In the genomic region with DNA sequence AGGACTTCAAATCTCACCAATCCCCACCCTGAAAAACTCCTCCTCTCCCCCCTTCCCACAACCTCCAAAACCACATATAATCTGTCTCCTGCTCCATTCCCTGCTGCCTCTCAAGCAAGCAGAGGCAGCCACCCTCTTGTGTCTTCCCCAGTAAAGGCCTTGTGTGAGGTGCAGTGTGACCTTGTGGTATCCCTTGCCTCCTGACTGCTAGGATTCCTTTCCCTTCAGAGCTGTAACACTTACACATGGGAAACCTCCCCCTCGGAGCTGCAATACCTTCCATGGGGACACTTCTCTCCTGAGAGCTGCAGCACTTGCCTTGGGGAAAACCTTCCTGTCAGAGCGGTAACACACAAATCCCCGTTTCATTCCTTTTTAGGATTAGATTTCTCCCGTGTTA, we compare ENCODE assay signal across 11 mouse cellular contexts.
DNase-seq lines count a peak whose midpoint lies in the region; ATAC-seq and TF ChIP-seq lines count a peak whose summit lies in the region.
"Had no signal": no experiment of that assay in that cellular context is flagged by ENCODE, and none has a peak within 500 bp of the region (broad histone marks: within the 10 kb centered on the region; RNA-seq: fewer than 3 reads in every experiment).

No protein-coding gene starts in this region.

- no peaks in the 10 kb centered on the region for H3K27me3 ChIP-seq in forebrain, embryonic 12.5 days
- no peaks in the 10 kb centered on the region for H3K27me3 ChIP-seq in forebrain, embryonic 10.5 days (ENCODE audit: poor library complexity, severe bottlenecking)
- no peaks in the 10 kb centered on the region for H3K27me3 ChIP-seq in heart, embryonic 10.5 days (ENCODE audit: insufficient read depth, poor library complexity, severe bottlenecking)
- no peaks in the 10 kb centered on the region for H3K27me3 ChIP-seq in heart, adult 2 months (ENCODE audit: control insufficient read depth, insufficient read depth, low read length)
- H3K27me3 ChIP-seq in Patski = no peaks in the 10 kb centered on the region
- H3K27me3 ChIP-seq: embryonic facial prominence, embryonic 12.5 days; forebrain, embryonic 13.5 days; forebrain, embryonic 15.5 days had no signal

- H3K4me1 ChIP-seq in forebrain, embryonic 12.5 days = peaks cover 3% of the 10 kb centered on the region; the same call in 1 of the 2 replicates
- H3K4me1 ChIP-seq in forebrain, embryonic 10.5 days = 0 out of 2 replicates have a peak, but pooled peaks cover 3% of the 10 kb centered on the region
- peaks cover 4% of the 10 kb centered on the region; the same call in 1 of the 2 replicates for H3K4me1 ChIP-seq in heart, embryonic 10.5 days
- no peaks in the 10 kb centered on the region for H3K4me1 ChIP-seq in heart, adult 2 months (ENCODE audit: control insufficient read depth, insufficient read depth, low read length)
- H3K4me1 ChIP-seq: embryonic facial prominence, embryonic 10.5 days; embryonic facial prominence, embryonic 12.5 days; forebrain, embryonic 15.5 days had no signal

- H3K9ac ChIP-seq in forebrain, embryonic 12.5 days = no peak overlapping the region
- no peak overlapping the region for H3K9ac ChIP-seq in heart, adult 2 months (ENCODE audit: low read depth, low read length)
- H3K9ac ChIP-seq: embryonic facial prominence, embryonic 12.5 days; forebrain, embryonic 13.5 days; forebrain, embryonic 15.5 days; forebrain, postnatal 0 days had no signal

- 0 out of 2 replicates have a peak overlapping the region, but pooled peaks have one; percentile 5 for H3K27ac ChIP-seq in forebrain, embryonic 12.5 days
- no peak overlapping the region for H3K27ac ChIP-seq in forebrain, embryonic 10.5 days
- H3K27ac ChIP-seq in heart, embryonic 10.5 days = peak overlapping the region; percentile 47; the same call in 1 of the 2 replicates
- no peak overlapping the region for H3K27ac ChIP-seq in heart, adult 2 months
- H3K27ac ChIP-seq: embryonic facial prominence, embryonic 10.5 days; embryonic facial prominence, embryonic 12.5 days; forebrain, embryonic 13.5 days; forebrain, embryonic 15.5 days had no signal

- TF ChIP-seq POLR2A in heart, adult 2 months (IDR thresholded peaks at IDR 0.05; ENCODE audit: insufficient read depth, low read depth, low read length) = no peak

- no peak for TF ChIP-seq CTCF in heart, adult 2 months (IDR thresholded peaks at IDR 0.05)
- no peak for TF ChIP-seq CTCF in Patski (IDR thresholded peaks at IDR 0.05)

- in situ Hi-C loops in Patski (cut with MboI; ENCODE audit: low pct_unique_long_range_greater_than_20kb) = no loop called here

- intact Hi-C loops in heart, adult 2 months (cut with DNase I) = no loop called here

- H3K79me2 ChIP-seq in heart, adult 2 months (replicated peaks; ENCODE audit: control insufficient read depth, insufficient read depth, low read length) = no peaks in the 10 kb centered on the region

- CTCF ChIA-PET in Patski (lab: Charles Lee) = interaction anchor here (0.8 to 2.1 kb wide), 8 partner anchors 8 to 139 kb away, joined by 3 to 7 read pairs (median 4); no protein-coding TSS in a partner anchor

- no peak overlapping the region for H3K4me2 ChIP-seq in forebrain, embryonic 12.5 days
- H3K4me2 ChIP-seq: embryonic facial prominence, embryonic 12.5 days; forebrain, embryonic 13.5 days; forebrain, embryonic 15.5 days had no signal

- H3K4me3 ChIP-seq in forebrain, embryonic 12.5 days (replicated peaks) = no peak overlapping the region
- no peak overlapping the region for H3K4me3 ChIP-seq in forebrain, embryonic 10.5 days
- H3K4me3 ChIP-seq in heart, embryonic 10.5 days = no peak overlapping the region
- H3K4me3 ChIP-seq in heart, adult 2 months = no peak overlapping the region
- H3K4me3 ChIP-seq: embryonic facial prominence, embryonic 10.5 days; embryonic facial prominence, embryonic 12.5 days; forebrain, embryonic 13.5 days; forebrain, embryonic 15.5 days had no signal

- peaks cover 33% of the 10 kb centered on the region for H3K36me3 ChIP-seq in forebrain, embryonic 12.5 days (replicated peaks)
- peaks cover 22% of the 10 kb centered on the region for H3K36me3 ChIP-seq in forebrain, embryonic 10.5 days (replicated peaks)
- H3K36me3 ChIP-seq in heart, embryonic 10.5 days = no peaks in the 10 kb centered on the region
- no peaks in the 10 kb centered on the region for H3K36me3 ChIP-seq in heart, adult 2 months (ENCODE audit: control insufficient read depth, insufficient read depth, low read length)
- H3K36me3 ChIP-seq: embryonic facial prominence, embryonic 10.5 days; embryonic facial prominence, embryonic 12.5 days; G1E had no signal

- no peaks in the 10 kb centered on the region for H3K9me3 ChIP-seq in forebrain, embryonic 12.5 days
- no peaks in the 10 kb centered on the region for H3K9me3 ChIP-seq in forebrain, embryonic 10.5 days
- no peaks in the 10 kb centered on the region for H3K9me3 ChIP-seq in heart, embryonic 10.5 days
- H3K9me3 ChIP-seq: embryonic facial prominence, embryonic 10.5 days; embryonic facial prominence, embryonic 12.5 days; forebrain, embryonic 13.5 days; forebrain, embryonic 15.5 days; G1E had no signal

- 79% methylated on average over 4 of the region's 4 CpGs for WGBS in forebrain, embryonic 12.5 days
- WGBS in forebrain, embryonic 10.5 days = 74% methylated on average over 4 of the region's 4 CpGs
- 62% methylated on average over 4 of the region's 4 CpGs for WGBS in heart, embryonic 10.5 days
- 74% methylated on average over 4 of the region's 4 CpGs for WGBS in heart, adult 2 months

- no peak for ATAC-seq in forebrain, embryonic 12.5 days (ENCODE audit: low FRiP score)
- peak; percentile 51 for ATAC-seq in Patski

- DNase-seq in forebrain, embryonic 10.5 days (ENCODE audit: extremely low spot score, low spot score) = no peak
- DNase-seq in heart, embryonic 10.5 days (ENCODE audit: low spot score) = no peak
- DNase-seq in heart, adult 2 months = no peak
- no peak for DNase-seq in Patski (ENCODE audit: low read depth, low spot score)

- TF ChIP-seq EP300 in heart, adult 2 months (IDR thresholded peaks at IDR 0.05; ENCODE audit: insufficient read depth, low read depth, low read length) = no peak

- POLR2A ChIA-PET in Patski (lab: Charles Lee) = no interaction called here

Comparison
In these comparisons a context has a peak if more than half of its experiments do, and no peak if none do; other contexts are left out.
1. H3K27ac ChIP-seq: peak in forebrain, embryonic 12.5 days (single experiment) and heart, embryonic 10.5 days (single experiment); none in forebrain, embryonic 10.5 days (single experiment) and heart, adult 2 months (single experiment).